In genomic region chr3:95740406-95740805, GRCm38 (mm10) we compare ENCODE assay signal across 8 mouse cellular contexts. TPM values are rescaled to one million over a fixed set of nuclear protein-coding genes. Genes with fewer than 3 reads are reported as not detected.
A peak's percentile ranks its signal among the peaks of the same experiment; 100 is the strongest.
DNase-seq lines count a peak whose midpoint lies in the region; ATAC-seq and TF ChIP-seq lines count a peak whose summit lies in the region.

No protein-coding gene starts in this region.

- 22% methylated on average over 8 of the region's 8 CpGs for WGBS in liver, embryonic 11.5 days

- peak overlapping the region; percentile 44 for H3K4me2 ChIP-seq in liver, embryonic 11.5 days

- TF ChIP-seq CTCF in MEL (IDR thresholded peaks at IDR 0.05 in 2 of 3, conservative IDR thresholded peaks at IDR 0.05 in 1 of 3; ENCODE audit: control insufficient read depth in 1 of 3, insufficient read depth in 1 of 3, low read depth in 2 of 3, low read length in 3 of 3, poor library complexity in 1 of 3, severe bottlenecking in 1 of 3), result no peak

- H3K27me3 ChIP-seq in MEL (ENCODE audit: control insufficient read depth in 1 of 2, insufficient read depth in 2 of 2, low read length in 2 of 2), result no peaks in the 10 kb centered on the region
- no peaks in the 10 kb centered on the region for H3K27me3 ChIP-seq in liver, embryonic 11.5 days (replicated peaks; ENCODE audit: control insufficient read depth, insufficient read depth, low read length)

- no peak for TF ChIP-seq RAD21 in MEL (IDR thresholded peaks at IDR 0.05; ENCODE audit: low read depth, low read length)

- intact Hi-C loops in heart, postnatal 14 days (cut with DNase I), result no loop called here

- no peaks in the 10 kb centered on the region for H3K79me2 ChIP-seq in MEL (ENCODE audit: control insufficient read depth, insufficient read depth, low read length, poor library complexity)

- peak; percentile 60 to 69 for DNase-seq in adrenal gland, adult (ENCODE audit: inconsistent age in 2 of 2, low spot score in 1 of 2)
- DNase-seq in adrenal gland, adult 18-20 months (ENCODE audit: low spot score in 2 of 2), result no peak
- peak; percentile 55 for DNase-seq in MEL (ENCODE audit: low read depth, low spot score)
- DNase-seq in heart, postnatal 14 days, result peak; percentile 52 to 70
- peak; percentile 64 for DNase-seq in liver, embryonic 11.5 days (ENCODE audit: low spot score)
- peak; percentile 33 for DNase-seq in thymus, postnatal 0 days (ENCODE audit: low spot score)
- DNase-seq in left cerebral cortex, adult 18-20 months (ENCODE audit: low spot score in 2 of 2), result no peak
- DNase-seq in layer of hippocampus, adult 18-20 months (ENCODE audit: low spot score in 2 of 2), result no peak

- no peak for TF ChIP-seq EP300 in MEL (IDR thresholded peaks at IDR 0.05; ENCODE audit: low read depth in 1 of 2, low read length in 2 of 2)

- H3K9me3 ChIP-seq in MEL (replicated peaks; ENCODE audit: insufficient read depth, low read length), result no peaks in the 10 kb centered on the region
- no peaks in the 10 kb centered on the region for H3K9me3 ChIP-seq in liver, embryonic 11.5 days (ENCODE audit: control insufficient read depth, low read length)

- ATAC-seq in liver, embryonic 11.5 days (replicated peaks; ENCODE audit: low FRiP score), result peak; percentile 63

- no peak overlapping the region for H3K4me3 ChIP-seq in MEL (ENCODE audit: control insufficient read depth in 1 of 2, insufficient read depth in 1 of 2, low read depth in 2 of 2, low read length in 2 of 2)
- H3K4me3 ChIP-seq in liver, embryonic 11.5 days (ENCODE audit: low read depth, low read length), result no peak overlapping the region

- H3K36me3 ChIP-seq in MEL (ENCODE audit: control insufficient read depth in 1 of 2, insufficient read depth in 2 of 2, low read length in 2 of 2), result peaks cover 20 to 24% of the 10 kb centered on the region in 2 experiments
- H3K36me3 ChIP-seq in liver, embryonic 11.5 days (ENCODE audit: control insufficient read depth, insufficient read depth, low read length), result peaks cover 45% of the 10 kb centered on the region

- no peak for TF ChIP-seq POLR2A in MEL (IDR thresholded peaks at IDR 0.05; ENCODE audit: control insufficient read depth in 1 of 2, insufficient read depth in 1 of 2, low read depth in 1 of 2, low read length in 2 of 2, poor library complexity in 1 of 2)

- H3K27ac ChIP-seq in MEL (ENCODE audit: control insufficient read depth, low read depth, low read length), result no peak overlapping the region
- peak overlapping the region; percentile 72 for H3K27ac ChIP-seq in liver, embryonic 11.5 days (ENCODE audit: low read depth, low read length)

- H3K9ac ChIP-seq in MEL (ENCODE audit: control insufficient read depth, low read depth, low read length, poor library complexity, severe bottlenecking), result no peak overlapping the region
- H3K9ac ChIP-seq in liver, embryonic 11.5 days (ENCODE audit: low read depth, low read length), result peak overlapping the region; percentile 23; the same call in 1 of the 2 replicates

- peaks cover 0 to 18% of the 10 kb centered on the region in 2 experiments; a peak in 2 of 4 replicates for H3K4me1 ChIP-seq in MEL (ENCODE audit: control insufficient read depth in 1 of 2, insufficient read depth in 2 of 2, low read length in 2 of 2)
- H3K4me1 ChIP-seq in liver, embryonic 11.5 days (replicated peaks; ENCODE audit: control insufficient read depth, insufficient read depth, low read length), result peaks cover 32% of the 10 kb centered on the region

TF ChIP-seq in MEL, 35 proteins besides CTCF, POLR2A, EP300 and RAD21:
- TF ChIP-seq GABPA (IDR thresholded peaks at IDR 0.05; ENCODE audit: low read depth, low read length) (no peak), MAZ (IDR thresholded peaks at IDR 0.05; ENCODE audit: low read depth, low read length) (no peak), ETS1 (IDR thresholded peaks at IDR 0.05; ENCODE audit: low read depth, low read length) (no peak), NRF1 (IDR thresholded peaks at IDR 0.05; ENCODE audit: insufficient read depth, low read depth, low read length, poor library complexity, severe bottlenecking) (no peak), ZMIZ1 (IDR thresholded peaks at IDR 0.05; ENCODE audit: low read depth, low read length) (no peak), MYB (IDR thresholded peaks at IDR 0.05; ENCODE audit: low read depth, low read length) (no peak), CHD2 (IDR thresholded peaks at IDR 0.05; ENCODE audit: low read length) (no peak), TCF12 (IDR thresholded peaks at IDR 0.05; ENCODE audit: low read depth, low read length) (no peak), SIN3A (IDR thresholded peaks at IDR 0.05; ENCODE audit: low read length) (no peak), E2F4 (IDR thresholded peaks at IDR 0.05; ENCODE audit: borderline replicate concordance, low read depth, low read length) (no peak), ZC3H11A (IDR thresholded peaks at IDR 0.05; ENCODE audit: low read depth, low read length) (no peak), BHLHE40 (IDR thresholded peaks at IDR 0.05; ENCODE audit: borderline replicate concordance, low read depth, low read length) (no peak), KAT2A (conservative IDR thresholded peaks at IDR 0.05; ENCODE audit: low read depth, low read length) (no peak), ZKSCAN1 (IDR thresholded peaks at IDR 0.05; ENCODE audit: low read depth, low read length) (no peak), JUND (IDR thresholded peaks at IDR 0.05; ENCODE audit: low read depth, low read length) (no peak)

RNA-seq across cellular contexts. Expression of gene Ecm1, which starts 1.0 kb away (rescaled TPM):
- total RNA-seq in adrenal gland, adult 18-20 months (2021), result 100 to 1,000 TPM; 427 to 665 TPM
- total RNA-seq in MEL (2012; rRNA removed), result 0.39 and 1.0 TPM in 2 replicates
- polyA plus RNA-seq in MEL (2012; ENCODE audit: insufficient read depth in 1 of 2, insufficient read length in 2 of 2, low read depth in 1 of 2, low replicate concordance in 2 of 2, missing spikeins in 1 of 2), result 1 to 10 TPM in 1 of 2 experiments, not detected in 1; 9.5 TPM
- 10 to 100 TPM; 46.0 to 59.8 TPM for total RNA-seq in heart, postnatal 14 days (2021)
- 30.4 and 31.7 TPM in 2 replicates for polyA plus RNA-seq in liver, embryonic 11.5 days (2014; fragmentation: Nextera tagmentation; extraction: Ambion mirVana)
- polyA plus RNA-seq in thymus, postnatal 0 days (2015; fragmentation: Nextera tagmentation; extraction: Ambion mirVana), result 14.0 and 16.8 TPM in 2 replicates
- total RNA-seq in left cerebral cortex, adult 18-20 months (2021), result 10 to 100 TPM; 11.2 to 14.2 TPM
- total RNA-seq in layer of hippocampus, adult 18-20 months (2021), result 10 to 100 TPM in 1 of 2 experiments, 1 to 10 TPM in 1; 10.0 to 10.5 TPM

RNA-seq across cellular contexts. Expression of gene Tars2, which starts 19.6 kb away (rescaled TPM):
- 10 to 100 TPM; 45.5 to 52.1 TPM for total RNA-seq in adrenal gland, adult 18-20 months (2021)
- 138 and 141 TPM in 2 replicates for total RNA-seq in MEL (2012; rRNA removed)
- polyA plus RNA-seq in MEL (2012; ENCODE audit: insufficient read depth in 1 of 2, insufficient read length in 2 of 2, low read depth in 1 of 2, low replicate concordance in 2 of 2, missing spikeins in 1 of 2), result 100 to 1,000 TPM in 1 of 2 experiments, not detected in 1; 237 TPM
- 10 to 100 TPM; 41.6 to 44.4 TPM for total RNA-seq in heart, postnatal 14 days (2021)
- polyA plus RNA-seq in liver, embryonic 11.5 days (2014; fragmentation: Nextera tagmentation; extraction: Ambion mirVana), result 97.9 and 102 TPM in 2 replicates
- 43.1 and 47.8 TPM in 2 replicates for polyA plus RNA-seq in thymus, postnatal 0 days (2015; fragmentation: Nextera tagmentation; extraction: Ambion mirVana)
- total RNA-seq in left cerebral cortex, adult 18-20 months (2021), result 10 to 100 TPM; 37.1 to 39.4 TPM
- total RNA-seq in layer of hippocampus, adult 18-20 months (2021), result 10 to 100 TPM; 41.5 to 41.7 TPM

RNA-seq across cellular contexts. Expression of gene Adamtsl4, which starts 52.7 kb away (rescaled TPM):
- 10 to 100 TPM in 1 of 2 experiments, 1 to 10 TPM in 1; 8.6 to 10.1 TPM for total RNA-seq in adrenal gland, adult 18-20 months (2021)
- 0.03 and 0.27 TPM in 2 replicates for total RNA-seq in MEL (2012; rRNA removed)
- polyA plus RNA-seq in MEL (2012; ENCODE audit: insufficient read depth in 1 of 2, insufficient read length in 2 of 2, low read depth in 1 of 2, low replicate concordance in 2 of 2, missing spikeins in 1 of 2), result under 1 TPM in 1 of 2 experiments, not detected in 1; 0.88 TPM
- total RNA-seq in heart, postnatal 14 days (2021), result 10 to 100 TPM; 48.3 to 57.2 TPM
- 0.38 and 1.2 TPM in 2 replicates for polyA plus RNA-seq in liver, embryonic 11.5 days (2014; fragmentation: Nextera tagmentation; extraction: Ambion mirVana)
- 0.91 and 2.0 TPM in 2 replicates for polyA plus RNA-seq in thymus, postnatal 0 days (2015; fragmentation: Nextera tagmentation; extraction: Ambion mirVana)
- 1 to 10 TPM; 4.4 to 8.2 TPM for total RNA-seq in left cerebral cortex, adult 18-20 months (2021)
- 1 to 10 TPM; 7.1 to 7.4 TPM for total RNA-seq in layer of hippocampus, adult 18-20 months (2021)

Comparison
In these comparisons a context has a peak if more than half of its experiments do, and no peak if none do; other contexts are left out.
1. DNase-seq: peak in adrenal gland, adult (2 of 2), MEL (single experiment), heart, postnatal 14 days (2 of 2), liver, embryonic 11.5 days (single experiment) and thymus, postnatal 0 days (single experiment); none in adrenal gland, adult 18-20 months (0 of 2), left cerebral cortex, adult 18-20 months (0 of 2) and layer of hippocampus, adult 18-20 months (0 of 2).
2. RNA of gene Ecm1, which starts 1.0 kb away (total RNA-seq): 427 to 665 TPM in adrenal gland, adult 18-20 months; 46.0 to 59.8 TPM in heart, postnatal 14 days, 11.2 to 14.2 TPM in left cerebral cortex, adult 18-20 months, 10.0 to 10.5 TPM in layer of hippocampus, adult 18-20 months and 0.39 to 1.0 TPM in MEL; every median in the first group is over 4 times any median in the second.
3. RNA of gene Adamtsl4, which starts 52.7 kb away (total RNA-seq): 48.3 to 57.2 TPM in heart, postnatal 14 days; 8.6 to 10.1 TPM in adrenal gland, adult 18-20 months, 4.4 to 8.2 TPM in left cerebral cortex, adult 18-20 months, 7.1 to 7.4 TPM in layer of hippocampus, adult 18-20 months and 0.03 to 0.27 TPM in MEL; every median in the first group is over 4 times any median in the second.